Mouse (Mus musculus) right cerebral cortex, postnatal 4 days (tissue): ENCODE measurements at regions not wholly inside any gene's neighbourhood (a gene's known extent, or its start where the extent isn't known, plus 50 kb on each side); places are given as distances from the start of the nearest gene placed in this dataset.

ENCODE experiments used
- DNase-seq: peaks from one replicate; pipeline ENCODE4 v3.0.0-alpha.2; 2022

DNA sequence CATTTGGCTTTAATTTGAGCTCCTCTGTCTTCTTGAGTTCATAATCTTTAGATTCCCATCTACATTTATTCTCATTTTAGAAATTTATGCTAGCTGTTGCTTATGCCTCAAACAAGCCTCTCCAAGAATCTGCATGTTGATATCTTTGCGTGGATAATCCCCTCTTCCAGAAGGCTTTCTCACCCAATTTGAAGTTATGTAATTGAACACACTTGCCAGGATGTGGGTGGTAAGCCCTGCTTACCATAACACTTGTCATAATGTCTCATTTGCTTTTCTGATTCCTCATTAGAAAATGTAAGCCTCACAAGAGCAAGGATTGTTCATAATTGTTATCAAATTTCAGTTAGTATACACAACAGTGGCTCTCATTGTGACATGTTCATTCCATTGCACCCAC lies 266.0 kb downstream of the Olfm4 start:
- no peak for DNase-seq

DNA sequence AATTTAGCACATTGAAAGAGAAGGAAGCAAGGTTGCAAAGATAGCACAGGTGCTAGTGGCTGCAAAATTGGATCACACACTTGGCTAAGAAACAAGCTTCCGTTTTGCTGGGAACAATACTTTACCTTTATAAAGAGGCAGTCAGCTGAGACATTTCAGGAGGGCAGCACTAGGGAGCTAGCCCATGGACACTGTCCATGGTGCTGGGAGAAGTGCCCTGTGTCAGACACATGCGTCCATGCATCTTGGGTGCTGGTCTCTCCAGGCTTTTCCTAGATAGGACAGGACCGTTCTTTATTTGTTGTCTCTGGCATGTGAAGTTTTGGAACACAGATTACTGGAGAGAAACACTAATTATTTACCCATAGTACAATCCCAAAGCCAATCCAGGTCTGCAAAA lies 273.2 kb downstream of the Olfm4 start:
- DNase-seq, result no peak

DNA sequence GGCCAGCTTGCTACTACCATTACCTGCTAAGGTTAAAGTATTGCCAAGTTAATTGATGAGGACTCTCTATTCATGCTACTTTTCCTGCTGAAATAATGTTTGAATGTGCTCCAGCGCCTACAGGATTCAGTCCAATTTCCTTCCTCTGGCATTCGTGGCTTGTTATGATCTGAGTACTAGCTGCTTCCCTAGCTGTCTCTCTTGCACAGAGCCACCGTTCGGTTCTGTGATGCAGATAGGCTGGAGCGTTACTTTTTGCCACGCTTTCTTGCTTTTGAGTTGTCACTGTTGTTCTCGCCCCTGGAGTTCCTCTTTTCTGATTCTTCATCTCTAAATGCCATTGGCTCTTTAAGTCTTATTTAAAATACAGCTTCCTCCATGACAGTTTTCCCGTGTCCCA lies 279.3 kb downstream of the Olfm4 start:
- DNase-seq, result no peak

DNA sequence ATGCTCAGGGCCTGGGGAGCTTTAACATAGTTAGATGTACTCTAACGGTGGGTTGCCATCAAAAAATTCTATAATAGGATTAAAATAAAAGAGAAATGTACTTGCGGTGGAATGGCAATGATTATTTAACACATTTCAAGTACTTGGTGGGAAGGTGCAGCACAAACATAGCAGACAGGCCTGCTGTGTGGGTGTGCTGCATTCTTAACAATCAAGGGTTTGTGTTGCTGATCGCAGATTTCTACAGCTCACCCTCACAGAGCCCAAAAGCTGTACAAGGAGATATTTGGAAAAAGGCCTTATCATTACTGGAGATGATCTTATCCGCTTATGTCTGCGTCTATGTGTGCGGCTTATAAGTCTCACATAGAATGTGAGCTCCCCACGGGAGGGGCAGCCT lies 281.2 kb downstream of the Olfm4 start:
- DNase-seq, result no peak

DNA sequence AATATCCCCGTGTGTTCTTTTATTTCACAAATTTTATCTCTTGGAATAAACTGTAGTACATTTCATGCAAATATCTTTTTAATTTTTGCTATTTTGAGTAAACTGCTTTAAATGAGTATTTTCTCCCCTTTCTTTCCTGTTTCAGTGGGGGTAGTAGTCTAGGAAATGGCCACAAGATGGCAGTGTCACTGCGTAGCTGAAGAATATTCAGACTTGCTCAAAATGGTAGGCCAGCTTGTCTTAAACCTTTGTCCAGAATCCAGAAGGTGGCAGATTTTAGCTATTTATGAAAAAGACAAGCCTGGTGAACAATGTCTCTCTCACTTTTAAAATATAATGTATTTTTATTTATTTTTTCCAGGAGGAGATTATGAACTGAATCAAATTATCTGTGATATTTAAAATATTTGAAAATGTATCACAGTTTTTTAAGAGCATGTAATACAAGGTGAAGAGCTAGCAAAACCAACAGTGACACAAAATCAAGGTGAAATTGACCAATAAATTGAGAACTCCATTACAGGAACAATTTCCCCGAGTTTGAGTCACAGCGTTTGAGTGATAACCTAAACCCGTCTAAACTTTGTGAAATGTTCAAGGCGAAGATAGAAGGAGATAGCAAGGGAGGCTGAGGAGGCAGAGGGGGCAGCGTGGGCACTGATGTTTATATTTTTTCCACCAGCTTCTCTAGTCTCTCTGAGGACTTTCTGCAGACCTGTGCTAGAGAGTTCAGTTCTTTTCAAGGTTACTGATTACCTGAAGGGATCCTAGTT lies 285.5 kb downstream of the Olfm4 start:
- DNase-seq, result peak; percentile 79

DNA sequence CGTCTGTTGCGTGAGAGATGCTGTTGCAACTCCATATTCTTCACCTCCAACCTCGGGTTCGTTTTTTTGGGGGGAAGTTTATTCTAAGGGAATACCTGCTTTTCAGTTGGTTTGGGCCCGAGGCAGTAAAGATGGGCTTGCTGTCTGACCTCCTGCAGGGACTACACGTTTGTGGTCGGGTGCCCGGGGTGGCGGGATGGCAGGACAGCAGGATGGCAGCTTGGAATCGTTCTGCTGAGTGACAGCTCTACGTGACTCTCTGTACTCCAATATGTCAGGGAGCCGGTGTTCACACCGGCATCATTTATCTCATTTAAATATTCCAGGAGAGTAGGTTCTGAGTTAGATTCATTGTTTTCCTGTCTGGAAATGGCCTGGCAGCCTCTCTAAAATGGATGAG lies 286.2 kb downstream of the Olfm4 start:
- no peak for DNase-seq

DNA sequence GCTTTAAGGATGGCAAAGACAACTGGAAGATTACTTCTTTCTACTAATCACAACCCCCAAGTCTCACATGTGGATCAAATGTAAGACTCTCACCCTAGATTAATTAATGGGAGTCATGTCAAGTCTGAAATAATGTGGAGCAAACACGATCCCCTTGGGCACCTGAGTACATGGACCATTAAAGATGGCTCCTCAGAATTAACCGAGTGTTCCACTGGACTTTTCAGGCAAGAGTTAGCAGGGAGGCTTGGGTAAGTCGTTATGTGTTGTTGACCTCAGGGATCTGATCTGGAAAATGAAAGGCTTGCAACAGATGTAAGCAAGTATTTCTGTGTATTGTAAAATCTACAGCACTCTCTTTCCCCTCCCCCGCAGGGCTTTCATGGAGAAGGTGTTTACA lies 296.3 kb downstream of the Olfm4 start:
- DNase-seq, result no peak

DNA sequence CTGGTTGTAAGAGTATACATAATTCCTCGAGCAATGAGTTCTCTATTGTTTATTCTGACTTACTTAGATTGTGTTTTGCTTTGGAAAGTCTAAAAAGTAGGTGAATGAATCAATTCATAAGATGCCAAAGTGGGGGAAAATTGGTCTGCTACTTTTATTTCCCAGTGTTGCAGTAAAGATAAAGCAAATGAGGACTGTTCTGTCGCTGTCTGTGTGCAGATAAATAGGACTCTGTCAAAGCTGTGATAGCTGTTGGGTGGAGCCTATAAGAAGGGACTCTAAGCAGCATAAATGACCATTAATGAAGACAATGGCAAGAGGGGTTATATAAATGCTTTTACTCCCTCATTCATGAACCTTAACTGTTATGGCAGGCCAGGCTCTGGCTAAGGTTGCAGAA lies 299.8 kb downstream of the Olfm4 start:
- no peak for DNase-seq

DNA sequence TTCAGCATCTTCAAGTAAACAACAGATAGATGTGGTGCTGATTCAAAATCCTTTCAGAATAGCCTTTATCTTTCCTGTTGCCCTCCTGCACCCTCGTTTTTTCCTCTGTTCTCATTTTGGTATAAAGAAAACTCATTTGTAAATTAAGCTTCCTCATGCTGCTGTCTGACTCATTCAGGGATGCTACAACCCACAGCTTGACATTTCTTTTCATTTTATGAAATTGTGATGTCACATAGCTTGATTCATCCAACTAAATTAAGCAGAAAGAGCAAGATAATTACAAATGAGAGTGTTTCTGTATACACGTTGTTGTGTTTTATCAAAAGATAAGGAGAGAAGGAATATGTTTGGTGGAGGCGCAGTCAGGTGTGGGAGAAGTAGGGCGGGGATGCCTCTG lies 307.5 kb downstream of the Olfm4 start:
- no peak for DNase-seq

DNA sequence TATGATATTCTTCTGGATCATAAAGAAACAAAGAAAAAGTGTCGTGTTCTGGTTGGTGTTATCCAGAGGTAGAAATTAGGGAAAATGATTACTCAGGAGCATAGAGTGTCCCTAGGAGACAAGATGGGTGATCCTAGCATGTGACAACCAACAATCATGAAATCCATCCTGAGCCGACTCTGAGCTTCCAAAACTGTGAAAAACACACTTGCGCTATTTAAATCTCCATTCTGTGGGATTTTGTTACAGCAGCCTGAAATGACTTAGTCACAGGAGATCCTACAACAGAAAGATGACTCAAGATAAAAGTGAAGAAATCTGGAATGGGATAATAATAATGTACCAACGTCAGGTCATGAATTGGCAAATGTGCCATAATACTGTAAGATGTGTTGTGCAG lies 309.5 kb downstream of the Olfm4 start:
- no peak for DNase-seq

DNA sequence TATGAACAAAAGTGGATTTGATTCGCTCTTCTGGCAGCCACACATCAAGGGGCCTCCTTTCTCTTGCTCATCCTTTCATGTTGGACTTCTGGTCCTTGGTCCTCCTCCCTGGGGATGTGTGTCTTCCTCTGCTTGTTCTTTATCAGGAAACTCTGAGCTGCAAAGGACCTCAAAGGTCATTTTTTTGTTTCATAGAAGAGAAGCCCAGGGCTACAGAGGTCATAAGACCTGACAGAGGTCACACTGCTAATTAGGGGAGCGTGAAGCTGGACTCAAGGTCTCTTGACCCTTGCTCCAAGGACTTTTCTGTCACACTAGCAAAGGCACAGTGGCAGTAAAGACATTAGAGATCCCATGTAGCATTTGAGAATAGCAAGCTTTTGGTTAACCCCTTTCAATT lies 345.8 kb downstream of the Olfm4 start:
- no peak for DNase-seq

DNA sequence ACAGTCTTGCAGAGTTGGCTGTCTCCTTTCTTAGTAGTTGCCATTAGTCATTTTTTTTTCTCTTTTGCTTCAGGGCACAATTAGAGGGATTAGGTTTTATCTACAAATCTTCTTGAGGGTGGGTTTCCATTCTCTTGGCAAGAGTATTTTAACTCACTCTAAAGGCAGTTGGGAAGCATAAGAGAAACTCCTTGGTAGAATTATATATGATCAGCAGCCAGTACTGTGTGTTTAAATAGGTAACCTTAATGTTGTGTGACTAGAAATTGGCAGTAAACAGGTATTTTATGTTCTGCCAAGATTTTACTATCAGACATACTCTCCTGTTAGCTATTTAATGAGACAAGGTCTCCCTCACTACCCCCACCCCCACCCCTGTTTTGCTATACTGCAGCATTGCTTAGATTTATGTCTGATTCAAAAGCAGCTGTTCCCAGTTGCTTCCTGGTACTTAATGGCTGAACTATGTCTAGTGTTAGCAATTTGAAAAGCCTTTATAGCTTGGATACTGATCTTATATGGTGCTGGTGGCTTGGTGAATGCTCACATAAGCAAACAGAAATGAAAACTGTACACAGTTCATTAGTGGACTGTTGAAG lies 378.2 kb downstream of the Olfm4 start:
- no peak for DNase-seq

DNA sequence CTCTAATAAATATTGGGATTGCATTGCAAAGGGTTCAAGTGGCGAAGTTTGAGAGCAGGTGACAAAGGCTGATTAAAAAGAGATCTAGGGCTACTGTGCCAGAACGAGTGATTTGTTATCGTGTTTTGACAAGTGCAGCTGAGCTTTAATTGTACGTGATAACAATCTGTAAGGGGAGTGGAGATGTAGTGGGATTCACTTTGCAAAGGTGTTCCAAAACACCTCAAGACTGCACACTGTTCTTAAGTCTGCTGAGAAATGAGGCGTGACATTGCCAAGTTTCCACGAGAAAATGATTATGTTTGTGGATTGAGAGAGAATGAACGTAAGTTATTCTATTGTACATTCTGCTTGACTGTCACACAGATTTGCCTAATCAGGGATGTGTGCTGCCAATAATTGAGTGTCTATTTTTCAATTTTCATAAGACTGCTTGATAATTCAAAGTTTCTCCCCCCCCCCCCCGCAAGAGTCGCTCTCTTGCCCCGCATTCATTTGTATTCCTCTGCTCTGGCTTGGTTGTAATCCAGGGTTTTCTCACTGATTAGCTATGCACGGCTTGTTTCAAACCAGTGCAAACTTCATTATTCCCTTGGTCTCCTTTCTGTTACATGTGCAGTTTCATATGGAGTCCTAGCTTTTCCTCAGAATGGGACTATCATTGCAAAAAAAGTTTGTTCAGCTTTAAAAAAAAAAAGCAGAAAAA lies 385.7 kb downstream of the Olfm4 start:
- DNase-seq, result no peak

DNA sequence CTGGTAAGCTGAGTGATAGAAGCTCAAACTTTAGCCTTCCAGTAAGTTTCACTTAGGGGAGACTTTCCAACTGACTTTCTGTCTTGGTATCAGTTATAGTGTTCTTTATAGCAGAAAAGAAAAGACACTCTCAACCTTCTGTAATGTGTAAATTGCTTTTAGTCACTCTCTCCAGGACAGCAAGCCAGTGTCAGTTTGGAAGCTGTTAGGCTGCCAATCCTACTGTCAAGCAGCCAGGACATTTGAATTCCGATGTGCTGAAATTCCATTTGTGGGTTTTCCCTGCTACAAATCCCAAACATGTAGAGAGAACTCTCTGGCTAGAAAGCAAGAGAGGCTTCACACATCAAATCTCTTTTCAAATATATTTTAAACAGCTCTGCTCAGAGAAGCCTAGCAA lies 390.4 kb downstream of the Olfm4 start:
- peak; percentile 38 for DNase-seq

DNA sequence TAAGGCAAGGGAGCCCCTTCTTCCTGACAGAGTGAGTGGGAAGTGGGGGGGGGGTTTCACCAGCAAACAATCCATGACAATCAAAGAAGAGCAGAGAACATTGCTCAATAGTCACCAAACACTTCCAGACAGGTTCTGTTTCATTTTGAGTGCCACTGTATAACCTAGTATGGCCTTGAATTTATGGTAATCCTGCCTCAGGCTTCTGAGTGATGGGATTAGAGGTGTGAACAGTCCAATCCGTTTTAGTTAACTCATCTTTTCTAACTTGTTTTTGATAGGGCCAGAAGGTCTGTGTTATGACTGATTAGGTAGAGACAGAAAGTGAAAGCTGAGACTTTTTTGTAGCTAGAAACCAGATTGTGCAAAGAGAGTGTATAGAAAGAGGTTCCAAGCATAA lies 393.2 kb downstream of the Olfm4 start:
- DNase-seq, result no peak

DNA sequence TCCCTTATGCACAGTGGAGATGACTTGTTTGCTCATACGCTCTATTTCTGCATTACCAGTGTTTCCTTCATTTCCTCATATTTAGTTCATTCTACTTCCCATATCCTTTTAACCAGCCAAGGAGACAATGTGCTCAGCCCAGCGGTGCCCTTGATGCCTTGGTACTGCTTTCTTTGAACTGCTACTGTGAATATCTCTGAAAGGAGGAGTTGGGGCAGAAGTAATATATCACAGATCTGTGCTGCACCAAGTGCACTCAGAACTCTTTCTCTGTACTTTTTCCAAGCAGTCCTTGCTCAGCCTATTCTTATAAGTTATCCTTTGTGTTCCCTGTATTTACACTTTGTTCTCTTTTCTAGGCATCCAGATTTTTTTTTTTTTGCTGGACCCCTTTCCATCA lies 407.5 kb downstream of the Olfm4 start:
- DNase-seq, result no peak

DNA sequence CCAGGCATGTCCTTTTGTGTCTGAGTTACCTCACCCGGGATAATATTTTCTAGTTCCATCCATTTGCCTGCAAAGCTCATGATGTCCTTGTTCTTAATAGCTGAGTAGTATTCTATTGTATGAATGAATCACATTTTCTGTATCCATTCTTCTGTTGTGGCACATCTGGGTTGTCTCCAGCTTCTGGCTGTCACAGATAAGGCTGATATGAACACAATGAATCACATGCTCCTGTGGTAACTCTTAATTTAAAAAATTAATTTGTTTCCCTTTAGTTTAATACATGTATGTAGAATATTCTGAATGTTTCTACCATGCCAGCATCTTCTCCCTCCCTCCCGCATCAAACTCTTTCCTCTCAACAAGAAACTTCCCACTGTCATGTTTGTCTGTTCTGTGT lies 424.4 kb downstream of the Olfm4 start:
- no peak for DNase-seq

DNA sequence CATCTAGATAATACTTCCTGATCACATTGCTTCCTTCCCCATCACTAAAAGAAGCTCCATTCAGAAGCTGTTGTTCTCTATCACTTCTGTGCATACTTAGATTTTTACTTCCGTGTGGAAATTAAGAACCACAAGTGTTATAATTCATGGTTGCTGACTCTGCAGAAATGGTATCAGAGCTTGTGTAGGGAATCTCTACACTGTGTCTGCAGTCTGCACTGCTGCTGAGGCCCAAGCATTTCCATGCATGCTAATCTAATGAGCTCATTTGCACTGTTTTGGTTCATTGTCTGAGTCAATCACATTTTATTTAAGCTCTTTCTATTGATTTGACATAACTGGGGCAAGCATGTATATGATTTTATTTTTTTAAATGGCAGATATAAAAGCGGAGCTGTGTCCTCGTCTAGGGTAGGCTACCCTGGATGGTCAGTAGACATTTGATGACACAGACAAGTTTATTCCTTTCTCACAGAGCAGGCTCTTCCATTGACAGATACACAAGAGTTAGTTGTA lies 435.0 kb downstream of the Olfm4 start:
- DNase-seq, result no peak

DNA sequence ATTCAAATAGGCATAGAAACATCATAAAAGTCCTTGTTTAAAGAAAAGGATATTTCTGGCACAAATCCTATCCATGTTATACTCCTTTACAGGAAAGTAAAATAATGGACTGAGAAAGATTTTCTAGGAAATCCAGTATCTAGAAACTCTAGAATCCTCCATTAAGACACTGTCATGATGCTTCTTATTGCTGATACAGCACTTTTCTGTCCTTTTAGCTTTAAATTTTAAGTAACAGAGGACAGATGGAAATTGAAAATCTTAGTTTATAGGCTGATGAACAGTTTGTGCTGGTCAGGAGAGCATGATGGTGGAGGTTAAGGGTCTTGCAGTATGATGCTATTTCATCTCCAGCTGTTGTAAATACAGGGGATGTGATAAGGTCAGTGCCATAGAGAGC lies 459.9 kb downstream of the Olfm4 start:
- DNase-seq, result no peak

DNA sequence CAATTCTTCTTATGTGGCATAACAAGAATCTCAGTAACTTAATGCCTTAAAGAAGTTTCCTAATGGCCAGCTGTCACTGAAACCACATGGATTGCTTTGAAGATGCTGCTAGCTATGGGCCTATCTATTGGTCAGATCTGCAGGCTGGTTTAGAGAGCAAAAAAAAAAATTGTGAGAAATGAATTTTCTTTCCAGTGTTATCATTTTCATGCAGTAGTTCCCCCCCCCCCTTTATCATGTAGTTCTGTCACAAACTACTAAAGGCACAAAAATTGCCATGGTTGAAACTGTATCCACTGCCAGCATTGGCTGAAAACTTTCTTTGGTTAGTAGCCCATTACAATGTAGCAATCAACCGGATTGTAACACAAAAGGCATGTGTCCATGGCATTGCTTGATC lies 487.6 kb downstream of the Olfm4 start:
- no peak for DNase-seq

DNA sequence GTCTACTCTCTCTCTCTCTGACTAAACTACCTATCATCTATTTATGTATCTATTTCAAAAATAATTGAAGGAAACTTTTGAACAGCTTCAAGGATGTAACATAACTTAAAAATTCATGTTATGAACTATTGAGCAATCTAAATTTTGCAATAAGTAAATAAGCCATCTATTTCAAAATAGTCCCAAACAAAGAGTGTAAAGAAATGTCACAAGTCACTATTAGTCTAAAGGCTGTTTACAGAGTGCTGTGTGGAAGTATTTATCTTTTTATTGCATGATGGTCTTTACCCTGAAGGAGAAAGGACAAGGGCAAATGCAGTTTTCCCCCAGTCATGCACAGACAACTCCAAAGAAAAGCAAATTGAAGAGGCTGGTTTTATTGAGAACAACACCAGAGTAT lies 496.0 kb downstream of the Olfm4 start:
- no peak for DNase-seq

DNA sequence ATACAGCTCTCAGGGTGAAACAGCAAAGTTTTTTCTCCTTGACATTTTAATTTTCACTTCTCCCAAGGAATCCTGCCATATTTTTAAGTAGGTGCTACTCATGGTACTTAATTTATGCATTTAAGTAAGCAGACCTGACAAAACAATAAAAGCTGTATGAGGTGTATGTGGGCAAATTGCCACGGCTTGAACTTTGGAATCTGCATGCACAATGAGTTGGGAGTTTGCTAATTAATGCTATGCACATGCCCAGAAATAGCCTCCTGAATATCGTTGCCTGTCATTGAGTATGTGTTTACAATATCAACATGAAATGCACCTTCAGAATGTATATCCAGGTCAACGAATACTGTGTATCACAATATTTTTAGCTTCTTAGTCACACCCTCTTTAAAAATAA lies 498.9 kb downstream of the Olfm4 start:
- no peak for DNase-seq

DNA sequence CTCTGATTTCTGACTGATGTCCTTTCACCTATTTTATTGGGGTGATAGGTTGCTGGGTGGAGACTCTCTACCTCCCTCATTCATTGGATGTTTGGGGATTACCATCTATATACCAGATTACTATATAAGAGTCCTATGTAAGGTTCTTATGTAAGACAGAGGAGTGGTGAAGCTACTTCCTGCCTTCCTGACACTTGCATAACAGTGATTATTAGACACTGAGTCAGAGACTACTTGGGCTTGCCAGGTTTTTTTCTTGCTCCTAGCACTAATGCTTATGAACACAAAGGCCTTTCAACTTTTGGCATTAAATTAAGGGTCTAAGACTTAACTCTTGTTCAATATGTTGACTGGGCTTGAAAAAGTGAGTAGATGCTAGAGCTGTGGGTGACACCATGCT lies 500.4 kb downstream of the Olfm4 start:
- DNase-seq, result no peak

DNA sequence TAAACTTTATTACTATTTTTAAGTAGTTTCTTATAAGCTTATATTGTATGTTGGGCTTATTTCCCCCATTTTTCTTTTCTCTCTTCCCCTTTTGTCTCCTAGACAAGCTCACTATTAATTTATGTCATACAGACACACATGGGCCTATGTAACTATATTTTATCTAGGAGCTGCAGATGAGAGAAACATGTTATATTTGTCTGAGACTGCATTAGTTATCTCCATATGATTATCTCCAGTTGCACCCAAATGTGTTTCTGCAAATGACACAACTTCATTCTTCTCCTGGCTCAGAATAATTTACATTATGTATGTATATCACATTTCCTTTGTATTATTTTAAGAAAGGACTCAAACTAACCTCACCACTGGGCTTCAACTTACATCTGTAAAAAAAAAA lies 501.3 kb downstream of the Olfm4 start:
- no peak for DNase-seq
